Mouse (Mus musculus): ENCODE data around the gene Evi2b. TPM values are rescaled to one million over a fixed set of nuclear protein-coding genes. Genes with fewer than 3 reads are reported as not detected.
A peak's percentile ranks its signal among the peaks of the same experiment; 100 is the strongest.

Evi2b gene
- 10.0 and 12.0 TPM in 2 replicates for total RNA-seq (2012; rRNA removed)
- 37.9 and 40.5 TPM in 2 replicates for total RNA-seq (2014; rRNA removed)
- 86.9 and 105 TPM in 2 replicates for polyA plus RNA-seq (2012; ENCODE audit: insufficient read length, low read depth)

GRCm38 (mm10) chr11:79523560-79524309, at the start of gene Evi2b:
TSS of gene Evi2b (minus strand) at chr11:79523762.
- peak; percentile 74 for DNase-seq (ENCODE audit: extremely low read depth)
- Histone ChIP-seq H3K36me3 (replicated peaks in 1 of 2; ENCODE audit: control insufficient read depth in 1 of 2, insufficient read depth in 1 of 2, low read length in 1 of 2) (peaks cover 18 to 33% of the 10 kb centered on the region in 2 experiments), H3K4me1 (ENCODE audit: control insufficient read depth in 1 of 2, insufficient read depth in 2 of 2) (peaks cover 26 to 62% of the 10 kb centered on the region in 2 experiments), H3K4me2 (ENCODE audit: insufficient read depth, low read depth, poor library complexity, severe bottlenecking) (peak within 1 kb of the TSS; percentile 98), H3K4me3 (replicated peaks in 1 of 3; ENCODE audit: low read depth in 2 of 3, low read length in 2 of 3, poor library complexity in 1 of 3) (peak within 1 kb of the TSS; percentile 45 to 59 (median 55)), H3K27me3 (replicated peaks) (no peaks in the 10 kb centered on the region), H3K79me2 (replicated peaks; ENCODE audit: control insufficient read depth, extremely low read depth, insufficient read depth, poor library complexity, severe bottlenecking) (peaks cover 52% of the 10 kb centered on the region), H3K9me3 (replicated peaks; ENCODE audit: low read length) (no peaks in the 10 kb centered on the region), H3K27ac (ENCODE audit: insufficient read depth, low read depth) (peak within 1 kb of the TSS; percentile 97), H3K9ac (ENCODE audit: insufficient read depth, low read depth) (peak within 1 kb of the TSS; percentile 82)
- dilution Hi-C loops (cut with MboI; ENCODE audit: extremely low pct_ligation_motif_present, extremely low pct_unique_long_range_greater_than_20kb, low sequenced_read_pairs) (no loop called here), in situ Hi-C loops (cut with MboI; ENCODE audit: low pct_ligation_motif_present, low pct_unique_long_range_greater_than_20kb, low sequenced_read_pairs) (no loop called here)
- TF ChIP-seq MAFK (IDR thresholded peaks at IDR 0.05; ENCODE audit: insufficient replicate concordance, low read length) (0 out of 2 replicates have a peak, but pooled peaks have one; percentile 45), USF1 (IDR thresholded peaks at IDR 0.05; ENCODE audit: low read depth, low read length) (no peak), EP300 (IDR thresholded peaks at IDR 0.05; ENCODE audit: low read length) (peak; percentile 68), HCFC1 (IDR thresholded peaks at IDR 0.05; ENCODE audit: low read depth, low read length) (no peak), E2F4 (IDR thresholded peaks at IDR 0.05; ENCODE audit: insufficient replicate concordance, low read depth, low read length) (no peak), NRF1 (IDR thresholded peaks at IDR 0.05; ENCODE audit: low read depth, low read length) (no peak), MEF2A (IDR thresholded peaks at IDR 0.05; ENCODE audit: borderline replicate concordance, low read depth, low read length) (0 out of 2 replicates have a peak, but pooled peaks have one; percentile 7), POLR2A (IDR thresholded peaks at IDR 0.05; ENCODE audit: low read depth, low read length) (peak; percentile 74), USF2 (conservative IDR thresholded peaks at IDR 0.05; ENCODE audit: low read depth, low read length) (no peak), MYC (IDR thresholded peaks at IDR 0.05; ENCODE audit: low read depth, low read length) (peak; percentile 42; the same call in 1 of the 2 replicates), POLR2AphosphoS2 (IDR thresholded peaks at IDR 0.05; ENCODE audit: low read depth, low read length) (no peak), TBP (conservative IDR thresholded peaks at IDR 0.05; ENCODE audit: low read depth, low read length) (peak; percentile 93), MAX (IDR thresholded peaks at IDR 0.05; ENCODE audit: low read length) (peak; percentile 76; the same call in 1 of the 2 replicates), RCOR1 (conservative IDR thresholded peaks at IDR 0.05; ENCODE audit: low read depth, low read length) (no peak), CTCF (conservative IDR thresholded peaks at IDR 0.05 in 1 of 2, IDR thresholded peaks at IDR 0.05 in 1 of 2; ENCODE audit: low read depth in 2 of 2, low read length in 2 of 2) (no peak), GABPA (IDR thresholded peaks at IDR 0.05; ENCODE audit: insufficient replicate concordance, low read depth, low read length) (no peak), MXI1 (IDR thresholded peaks at IDR 0.05; ENCODE audit: low read depth, low read length) (no peak; the same call in 1 of the 2 replicates), NELFE (IDR thresholded peaks at IDR 0.05; ENCODE audit: low read depth, low read length) (peak; percentile 28; the same call in 1 of the 2 replicates), JUND (conservative IDR thresholded peaks at IDR 0.05; ENCODE audit: low read depth, low read length) (peak; percentile 48), ELF1 (IDR thresholded peaks at IDR 0.05; ENCODE audit: low read depth, low read length) (peak; percentile 79), SMC3 (IDR thresholded peaks at IDR 0.05; ENCODE audit: low read depth, low read length) (0 out of 2 replicates have a peak, but pooled peaks have one; percentile 1), BHLHE40 (IDR thresholded peaks at IDR 0.05; ENCODE audit: low read depth, low read length) (peak; percentile 92), KAT2A (IDR thresholded peaks at IDR 0.05; ENCODE audit: insufficient replicate concordance, low read length) (no peak), ETS1 (conservative IDR thresholded peaks at IDR 0.05; ENCODE audit: low read depth, low read length) (no peak), MAZ (IDR thresholded peaks at IDR 0.05; ENCODE audit: low read depth, low read length) (0 out of 2 replicates have a peak, but pooled peaks have one; percentile 20), TCF12 (IDR thresholded peaks at IDR 0.05; ENCODE audit: low read depth, low read length) (0 out of 2 replicates have a peak, but pooled peaks have one; percentile 22), ZKSCAN1 (IDR thresholded peaks at IDR 0.05; ENCODE audit: borderline replicate concordance, low read depth, low read length) (no peak), ZMIZ1 (IDR thresholded peaks at IDR 0.05; ENCODE audit: low read depth, low read length) (0 out of 2 replicates have a peak, but pooled peaks have one; percentile 35), SIN3A (IDR thresholded peaks at IDR 0.05; ENCODE audit: low read length) (peak; percentile 77), CHD2 (IDR thresholded peaks at IDR 0.05; ENCODE audit: low read length) (no peak), ZC3H11A (IDR thresholded peaks at IDR 0.05; ENCODE audit: low read depth, low read length) (no peak), JUN (IDR thresholded peaks at IDR 0.05; ENCODE audit: insufficient read depth, low read depth, low read length) (no peak), IRF4 (IDR thresholded peaks at IDR 0.05; ENCODE audit: low read depth, low read length) (peak; percentile 37; the same call in 1 of the 2 replicates), PAX5 (IDR thresholded peaks at IDR 0.05; ENCODE audit: low read length) (no peak), CHD1 (IDR thresholded peaks at IDR 0.05; ENCODE audit: low read depth, low read length) (peak; percentile 86; the same call in 1 of the 2 replicates), UBTF (IDR thresholded peaks at IDR 0.05; ENCODE audit: low read depth, low read length) (no peak), RAD21 (IDR thresholded peaks at IDR 0.05; ENCODE audit: low read depth, low read length) (no peak), ZNF384 (IDR thresholded peaks at IDR 0.05; ENCODE audit: low read depth, low read length) (no peak)

All from CH12.LX (cell line).